Mouse (Mus musculus): ENCODE data around the gene Tmem141.

The Tmem141 gene

GRCm38 (mm10) chr2:25577951-25578795 is 43.6 kb downstream of the Tmem141 start:
- DNase-seq (ENCODE audit: low spot score) = no peak

- no peak for DNase-seq (ENCODE audit: low spot score)
These were observed 44.6 kb downstream of the Tmem141 start for GRCm38 (mm10) chr2:25576965-25577891.

GRCm38 (mm10) chr2:25576028-25576850 is 45.6 kb downstream of the Tmem141 start:
- no peak for DNase-seq (ENCODE audit: low spot score)

- peak; percentile 28 for DNase-seq (ENCODE audit: low spot score)
These were observed 46.3 kb downstream of the Tmem141 start for GRCm38 (mm10) chr2:25575432-25576027.

- DNase-seq (ENCODE audit: low spot score) = peak; percentile 97
These were observed 47.0 kb downstream of the Tmem141 start, which contains the start of the genes Mamdc4 and Phpt1 for GRCm38 (mm10) chr2:25574579-25575431. Gene Mamdc4, minus strand, starts transcription at chr2:25574845. Gene Phpt1, minus strand, starts transcription at chr2:25575224.

- DNase-seq (ENCODE audit: low spot score) = no peak
These were observed 47.7 kb downstream of the Tmem141 start for GRCm38 (mm10) chr2:25574136-25574535.

GRCm38 (mm10) chr2:25573068-25573467 is 48.7 kb downstream of the Tmem141 start:
- DNase-seq (ENCODE audit: low spot score) = no peak

GRCm38 (mm10) chr2:25571221-25571620 is 50.6 kb downstream of the Tmem141 start:
- no peak for DNase-seq (ENCODE audit: low spot score)
